Mouse (Mus musculus) forebrain, postnatal 0 days (tissue): ENCODE results near the gene Arid1a. TPM values are rescaled to one million over a fixed set of nuclear protein-coding genes. Genes with fewer than 3 reads are reported as not detected.
A peak's percentile ranks its signal among the peaks of the same experiment; 100 is the strongest.
"Not testable (repeated sequence)": the region's sequence is repeated elsewhere in the genome, so short reads cannot be mapped to it uniquely, and the experiment has no call there.

Experiments used
- ATAC-seq: fragments of 200-750 bp; cut with Nextera tagmentation; 2 replicates; pipeline ENCODE4 v1.8.0; 2017; ENCODE audit warnings: mild to moderate bottlenecking, moderate library complexity
- DNase-seq: peaks from one replicate; pipeline ENCODE4 v3.0.0-alpha.2; 2015
- H3K27ac ChIP-seq: fragments of 300-500 bp; sonication (generic); 2 replicates; pipeline ENCODE4 v1.5.1; 2014; ENCODE audit warnings: low read depth, mild to moderate bottlenecking, antibody characterized with exemption, low read length, moderate library complexity, mixed read lengths
- H3K27me3 ChIP-seq: fragments of 300-500 bp; sonication (generic); 2 replicates; pipeline ENCODE4 v1.6.1; 2014; ENCODE audit warnings: mild to moderate bottlenecking, low read length, mixed read lengths; ENCODE audit not compliant: insufficient read depth
- H3K36me3 ChIP-seq: fragments of 300-500 bp; sonication (generic); 2 replicates; pipeline ENCODE4 v1.6.1; 2014; ENCODE audit warnings: mild to moderate bottlenecking, moderate library complexity; ENCODE audit not compliant: insufficient read depth
- H3K4me1 ChIP-seq: fragments of 300-500 bp; sonication (generic); 2 replicates; pipeline ENCODE4 v1.6.1; 2014; ENCODE audit warnings: antibody characterized with exemption; ENCODE audit not compliant: insufficient read depth
- H3K4me2 ChIP-seq: fragments of 300-500 bp; sonication (generic); 2 replicates; pipeline ENCODE4 v1.6.1; 2014; ENCODE audit warnings: low read depth, mild to moderate bottlenecking, moderate library complexity
- H3K4me3 ChIP-seq: fragments of 300-500 bp; sonication (generic); 2 replicates; pipeline ENCODE4 v1.5.1; 2014; ENCODE audit warnings: low read depth, low read length, mixed read lengths
- H3K9ac ChIP-seq: fragments of 300-500 bp; sonication (generic); 2 replicates; pipeline ENCODE4 v1.6.1; 2014; ENCODE audit warnings: mild to moderate bottlenecking
- H3K9me3 ChIP-seq: fragments of 300-500 bp; sonication (generic); 2 replicates; pipeline ENCODE4 v1.6.1; 2016; ENCODE audit warnings: low read length
- CTCF ChIP-seq: sonication (generic); IDR thresholded peaks from 2 replicates; pipeline ENCODE4 v1.5.1; 2016; ENCODE audit warnings: antibody characterized with exemption, control low read depth, low read depth
- WGBS: fragments of 180-500 bp; shearing (Covaris S2); extraction: QIAGEN DNeasy Blood & Tissue Kit; methylation state at CpG from one replicate; pipeline ENCODE4 v1.1.7; 2014; 5-methylcytosine and 5-hydroxymethylcytosine counted together
- polyA plus RNA-seq: library from polyadenylated mRNA; unstranded; fragments of >200 nt; fragmentation: Nextera tagmentation; extraction: Ambion mirVana; gene quantifications from 2 replicates; pipeline ENCODE4 v1.2.1, GENCODE M21; 2015
- total RNA-seq: library from RNA; depleted of rRNA; stranded (reverse); fragments of >200 nt; gene quantifications from 2 replicates; pipeline ENCODE4 v1.2.3, GENCODE M21; 2014

Gene Arid1a
- total and polyA plus RNA-seq, 2 experiments from 2014 or later = 19.3 to 51.0 TPM

DNA sequence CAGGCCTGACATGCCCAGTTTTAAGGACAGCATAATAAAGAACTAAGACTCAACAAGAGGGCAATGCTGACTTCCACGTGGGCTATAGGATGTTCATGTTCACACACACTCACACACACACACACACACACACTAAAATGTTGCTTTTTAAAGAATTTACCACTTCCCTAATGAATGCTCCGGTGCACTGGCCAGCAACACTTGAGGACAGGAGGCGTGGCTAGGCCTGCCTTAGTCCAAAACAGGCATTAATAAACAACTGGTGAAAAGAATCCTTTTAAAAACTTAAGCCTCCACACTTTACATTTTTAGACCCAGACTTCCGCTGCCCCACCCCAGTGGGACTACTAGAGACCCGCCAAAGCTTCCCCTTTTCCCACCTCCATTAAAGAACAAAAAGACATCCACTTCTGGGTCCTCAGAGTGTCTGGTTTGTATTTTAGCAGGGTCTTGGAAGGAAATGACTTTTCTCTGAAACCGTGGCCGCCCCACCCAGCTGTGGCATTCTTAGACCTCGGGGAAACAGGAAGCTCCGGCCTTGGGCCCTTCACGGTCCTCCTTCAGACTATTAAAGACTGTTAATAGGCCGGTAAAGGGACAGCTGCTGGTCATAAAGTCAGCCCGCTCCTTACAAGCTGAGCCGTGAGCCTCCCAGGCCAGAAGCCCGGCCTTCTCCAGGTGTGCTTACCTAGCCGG is 96.9 kb downstream of the Arid1a start:
- H3K9me3 ChIP-seq = no peaks in the 10 kb centered on the region
- 17% methylated on average over 15 of the region's 15 CpGs for WGBS
- DNase-seq (no peak), ATAC-seq (0 out of 2 replicates have a peak, but pooled peaks have one; percentile 0)
- H3K9ac ChIP-seq = no peak overlapping the region; the same call in 1 of the 2 replicates
- H3K4me2 ChIP-seq = peak overlapping the region; percentile 34
- no peaks in the 10 kb centered on the region for H3K27me3 ChIP-seq
- peaks cover 6% of the 10 kb centered on the region for H3K36me3 ChIP-seq
- TF ChIP-seq CTCF = no peak
- peak overlapping the region; percentile 60 for H3K27ac ChIP-seq
- no peak overlapping the region for H3K4me3 ChIP-seq
- peaks cover 12% of the 10 kb centered on the region for H3K4me1 ChIP-seq

DNA sequence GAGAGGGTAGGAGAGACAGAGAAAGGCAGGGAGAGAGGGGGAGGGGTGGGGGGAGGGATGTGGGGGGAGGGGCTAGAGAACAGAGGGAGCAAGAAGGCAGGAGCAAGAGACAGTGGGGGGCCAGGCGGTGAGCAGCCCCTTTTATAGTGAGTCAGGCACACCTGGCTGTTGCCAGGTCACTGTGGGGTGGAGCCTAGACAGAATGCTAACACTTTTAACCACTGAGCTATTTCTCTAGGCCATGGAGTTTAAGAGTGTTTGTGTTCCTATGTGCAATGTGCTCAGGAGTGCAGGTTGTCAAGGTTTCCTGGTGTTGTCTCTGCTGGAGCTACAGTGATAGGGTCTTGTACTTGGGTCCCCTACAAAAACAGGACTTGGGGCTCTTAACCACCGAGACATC is 97.8 kb downstream of the Arid1a start:
- WGBS = 56% methylated on average over 2 of the region's 2 CpGs
- no peak overlapping the region for H3K9ac ChIP-seq
- no peak for TF ChIP-seq CTCF
- H3K27me3 ChIP-seq = no peaks in the 10 kb centered on the region
- H3K4me2 ChIP-seq = no peak overlapping the region
- H3K4me3 ChIP-seq = no peak overlapping the region
- H3K27ac ChIP-seq = no peak overlapping the region
- ATAC-seq (no peak), DNase-seq (no peak)
- peaks cover 12% of the 10 kb centered on the region for H3K4me1 ChIP-seq
- H3K36me3 ChIP-seq = peaks cover 6% of the 10 kb centered on the region
- H3K9me3 ChIP-seq = no peaks in the 10 kb centered on the region

DNA sequence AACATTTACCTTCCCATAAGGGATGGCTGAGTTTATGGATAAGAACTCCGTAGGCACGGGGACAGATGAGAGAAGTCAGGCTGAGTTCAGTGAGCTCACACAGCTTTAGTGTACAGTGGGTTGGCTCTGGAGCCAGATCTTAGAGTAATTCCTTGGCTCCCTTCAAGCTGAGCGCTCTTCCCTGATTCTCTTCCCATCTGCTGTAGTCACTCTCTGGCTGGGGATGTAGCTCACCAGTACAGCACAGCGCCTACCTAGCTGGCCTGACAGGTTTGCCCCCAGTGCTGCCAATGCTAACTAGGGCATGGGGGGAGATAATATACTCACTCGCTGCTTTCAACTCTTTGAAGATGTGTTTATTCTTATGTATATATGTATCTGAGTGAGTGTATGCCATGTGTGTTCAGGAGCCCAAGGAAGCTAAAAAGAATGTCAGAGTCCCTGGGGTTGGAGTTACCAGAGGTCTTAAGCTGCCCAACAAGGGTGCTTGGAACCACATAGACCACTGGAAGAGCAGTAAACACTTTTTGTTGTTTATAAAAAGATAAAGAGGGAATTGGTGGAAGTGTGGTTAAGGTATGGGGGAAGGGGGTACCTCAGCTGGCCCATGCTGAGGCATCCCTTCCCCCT is 98.6 kb downstream of the Arid1a start:
- WGBS = 49% methylated on average over 5 of the region's 5 CpGs
- no peak for TF ChIP-seq CTCF
- Histone ChIP-seq H3K27ac (no peak overlapping the region), H3K4me2 (no peak overlapping the region), H3K9me3 (no peaks in the 10 kb centered on the region), H3K36me3 (peaks cover 6% of the 10 kb centered on the region), H3K4me1 (peaks cover 12% of the 10 kb centered on the region), H3K27me3 (no peaks in the 10 kb centered on the region), H3K9ac (no peak overlapping the region), H3K4me3 (no peak overlapping the region)
- no peak for ATAC-seq
- no peak for DNase-seq

DNA sequence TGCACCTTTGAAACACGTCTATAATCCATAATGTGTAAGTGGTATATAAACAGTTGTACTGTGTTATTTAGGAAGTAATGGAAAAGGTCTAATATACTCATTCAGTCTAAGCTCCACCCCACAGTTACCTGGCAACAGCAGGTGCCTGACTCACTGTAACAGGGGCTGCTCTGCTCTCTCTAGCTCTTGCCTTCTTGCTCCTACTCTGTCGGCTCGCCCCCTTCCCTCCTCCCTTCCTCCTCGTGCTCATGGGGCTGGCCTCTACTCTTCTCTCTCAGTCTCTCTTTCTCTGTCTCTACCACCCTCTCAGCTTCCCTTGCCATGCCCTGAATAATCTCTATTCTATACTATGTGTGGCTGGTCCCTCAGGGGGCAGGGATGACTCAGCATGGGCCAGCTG is 99.6 kb downstream of the Arid1a start:
- H3K9ac ChIP-seq = no peak overlapping the region
- H3K36me3 ChIP-seq = peaks cover 2% of the 10 kb centered on the region
- H3K4me3 ChIP-seq = no peak overlapping the region
- 20% methylated on average over 4 of the region's 4 CpGs for WGBS
- no peaks in the 10 kb centered on the region for H3K9me3 ChIP-seq
- no peak for TF ChIP-seq CTCF
- H3K4me2 ChIP-seq = no peak overlapping the region
- peak; percentile 36; the same call in 1 of the 2 replicates for ATAC-seq
- peaks cover 12% of the 10 kb centered on the region for H3K4me1 ChIP-seq
- H3K27me3 ChIP-seq = no peaks in the 10 kb centered on the region
- no peak overlapping the region for H3K27ac ChIP-seq
- DNase-seq = no peak

DNA sequence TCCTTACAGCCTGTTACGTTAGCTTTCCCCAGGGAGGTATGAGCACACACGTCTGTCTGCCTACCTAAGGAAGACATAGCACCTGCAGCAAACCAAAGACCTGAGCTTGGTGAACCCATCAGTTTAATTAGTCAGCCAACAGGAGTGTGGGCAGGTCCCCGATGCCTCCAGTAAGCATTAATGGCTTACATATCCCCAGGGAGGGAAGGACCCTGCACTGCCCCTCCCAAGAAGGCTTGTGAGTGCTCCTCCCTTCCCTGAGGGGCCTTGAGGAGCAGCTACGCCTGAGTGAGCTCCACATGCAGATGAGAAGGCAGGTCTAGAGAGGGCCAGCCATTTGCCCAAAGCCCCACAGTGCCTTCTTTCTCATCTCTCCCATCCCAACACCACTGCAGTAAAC is 100.3 kb downstream of the Arid1a start:
- ATAC-seq = no peak
- no peaks in the 10 kb centered on the region for H3K27me3 ChIP-seq
- no peak overlapping the region for H3K27ac ChIP-seq
- no peaks in the 10 kb centered on the region for H3K36me3 ChIP-seq
- no peak for DNase-seq
- H3K4me1 ChIP-seq = peaks cover 12% of the 10 kb centered on the region
- 67% methylated on average over 4 of the region's 4 CpGs for WGBS
- H3K4me2 ChIP-seq = no peak overlapping the region
- no peak overlapping the region for H3K9ac ChIP-seq
- TF ChIP-seq CTCF = no peak
- no peaks in the 10 kb centered on the region for H3K9me3 ChIP-seq
- H3K4me3 ChIP-seq = no peak overlapping the region

DNA sequence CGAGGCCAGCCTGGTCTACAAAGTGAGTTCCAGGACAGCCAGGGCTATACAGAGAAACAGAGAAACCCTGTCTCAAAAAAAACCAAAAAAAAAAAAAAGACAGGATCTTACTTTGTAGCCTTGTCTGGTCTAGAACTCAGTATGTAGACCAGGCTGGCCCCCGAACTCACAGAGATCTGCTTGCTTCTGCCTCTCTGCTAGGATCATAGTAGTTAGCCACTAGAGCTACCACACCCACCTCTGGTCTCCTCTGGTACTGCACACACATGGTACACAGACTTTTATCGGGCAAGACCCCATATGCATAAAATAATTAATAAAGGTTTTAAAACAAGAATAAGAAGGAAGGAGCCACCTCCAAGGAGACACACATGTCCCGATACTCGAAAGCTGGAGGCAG is 102.5 kb downstream of the Arid1a start:
- ATAC-seq, H3K4me1 ChIP-seq, DNase-seq, H3K36me3 ChIP-seq, H3K27ac ChIP-seq, H3K27me3 ChIP-seq, H3K9me3 ChIP-seq, H3K4me3 ChIP-seq, H3K9ac ChIP-seq, H3K4me2 ChIP-seq: not testable (repeated sequence)
- 97% methylated on average over 5 of the region's 5 CpGs for WGBS

DNA sequence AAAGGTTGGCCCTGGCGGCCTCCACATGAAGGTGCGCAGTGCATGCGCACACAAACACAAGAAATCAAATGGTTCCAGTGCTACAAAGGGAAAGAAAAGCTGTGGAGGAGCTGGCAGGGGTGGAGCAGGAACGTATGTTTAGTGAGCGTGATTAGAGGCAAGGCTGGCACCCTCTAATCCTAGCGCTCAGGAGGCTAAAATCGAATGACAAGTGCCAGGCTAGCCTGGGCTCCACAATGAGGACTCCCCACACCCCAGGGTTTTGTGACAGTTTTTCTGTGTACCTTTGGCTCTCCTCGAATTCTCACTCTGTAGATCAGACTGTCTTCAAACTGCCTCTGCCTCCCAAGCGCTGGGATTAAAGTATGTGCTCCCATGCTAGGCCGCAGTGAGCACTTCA is 103.8 kb downstream of the Arid1a start:
- no peak overlapping the region for H3K27ac ChIP-seq
- no peak overlapping the region for H3K4me2 ChIP-seq
- H3K36me3 ChIP-seq = no peaks in the 10 kb centered on the region
- H3K27me3 ChIP-seq = no peaks in the 10 kb centered on the region
- H3K4me1 ChIP-seq = no peaks in the 10 kb centered on the region
- H3K9ac ChIP-seq = no peak overlapping the region
- H3K9me3 ChIP-seq = no peaks in the 10 kb centered on the region
- 69% methylated on average over 10 of the region's 10 CpGs for WGBS
- DNase-seq = no peak
- H3K4me3 ChIP-seq = no peak overlapping the region
- TF ChIP-seq CTCF = no peak
- ATAC-seq = no peak
